Mouse (Mus musculus) cerebellum, postnatal 36 days (tissue): ENCODE measurements around the gene Abca17.

Experiments
- DNase-seq, 2 experiments: peaks; one replicate each; pipeline ENCODE4 v3.0.0; 2021 to 2022; ENCODE audit warnings: mixed read lengths in 2 of 2

Abca17 gene

GRCm38 (mm10) chr17:24350926-24351759 is at the start of gene Abca17:
Gene Abca17 (minus strand): TSS chr17:24351068.
- peak; percentile 31 to 54 for DNase-seq

GRCm38 (mm10) chr17:24394456-24394855 is 43.6 kb upstream of the Abca17 start:
- no peak for DNase-seq

GRCm38 (mm10) chr17:24393527-24393926 is 42.7 kb upstream of the Abca17 start:
- DNase-seq: no peak

GRCm38 (mm10) chr17:24391149-24391548 is 40.3 kb upstream of the Abca17 start:
- DNase-seq: peak; percentile 35 to 50

GRCm38 (mm10) chr17:24389865-24390264 is 39.0 kb upstream of the Abca17 start:
- DNase-seq: peak; percentile 69 to 71

- no peak for DNase-seq
Measured at GRCm38 (mm10) chr17:24388711-24389110, 37.8 kb upstream of the Abca17 start.

- no peak for DNase-seq
Measured at GRCm38 (mm10) chr17:24383789-24384188, 32.9 kb upstream of the Abca17 start.

- DNase-seq: no peak
Measured at GRCm38 (mm10) chr17:24378496-24378895, 27.6 kb upstream of the Abca17 start.

GRCm38 (mm10) chr17:24375886-24376285 is 25.0 kb upstream of the Abca17 start:
- DNase-seq: no peak

- no peak for DNase-seq
Measured at GRCm38 (mm10) chr17:24375094-24375712, 24.3 kb upstream of the Abca17 start.

GRCm38 (mm10) chr17:24365863-24366262 is 15.0 kb upstream of the Abca17 start:
- no peak for DNase-seq

GRCm38 (mm10) chr17:24364461-24364860 is 13.6 kb upstream of the Abca17 start:
- DNase-seq: peak; percentile 53 to 62

GRCm38 (mm10) chr17:24362527-24362926 is 11.7 kb upstream of the Abca17 start:
- DNase-seq: no peak

GRCm38 (mm10) chr17:24361291-24361690 is 10.4 kb upstream of the Abca17 start:
- no peak for DNase-seq

- no peak for DNase-seq
Measured at GRCm38 (mm10) chr17:24360841-24361240, 10.0 kb upstream of the Abca17 start.

- no peak for DNase-seq
Measured at GRCm38 (mm10) chr17:24359903-24360302, 9.0 kb upstream of the Abca17 start.

- no peak for DNase-seq
Measured at GRCm38 (mm10) chr17:24359006-24359405, 8.1 kb upstream of the Abca17 start.

- no peak for DNase-seq
Measured at GRCm38 (mm10) chr17:24355284-24355683, 4.4 kb upstream of the Abca17 start.

- no peak for DNase-seq
Measured at GRCm38 (mm10) chr17:24353960-24354359, 3.1 kb upstream of the Abca17 start.

- no peak for DNase-seq
Measured at GRCm38 (mm10) chr17:24352370-24353194, 1.7 kb upstream of the Abca17 start.

GRCm38 (mm10) chr17:24351760-24352357 is 991 bp upstream of the Abca17 start, which contains the start of gene Abca3:
Gene Abca3 (plus strand): TSS chr17:24351950.
- peak; percentile 98 to 99 for DNase-seq

GRCm38 (mm10) chr17:24349176-24349575 is 1.7 kb downstream of the Abca17 start:
- DNase-seq: no peak

GRCm38 (mm10) chr17:24346831-24347230 is 4.0 kb downstream of the Abca17 start:
- DNase-seq: no peak
